Mouse (Mus musculus) liver, postnatal 0 days (tissue): Measurements from ENCODE around the gene Ntrk2.

Experiments used
- CTCF ChIP-seq: sonication (generic); IDR thresholded peaks from 2 replicates; pipeline ENCODE4 v1.5.1; 2016; ENCODE audit warnings: antibody characterized with exemption, low read depth
- EP300 ChIP-seq: IDR thresholded peaks from 2 replicates; pipeline ENCODE4 v1.6.1; 2016; ENCODE audit warnings: antibody characterized with exemption, low read depth, mild to moderate bottlenecking

GRCm38 (mm10) chr13:58807629-58808363 is 1.4 kb downstream of the Ntrk2 start:
- TF ChIP-seq EP300 (no peak), CTCF (no peak)
